Mouse (Mus musculus): ENCODE measurements around the gene Arl13b. TPM values are rescaled to one million over a fixed set of nuclear protein-coding genes. Genes with fewer than 3 reads are reported as not detected.

The Arl13b gene
- 18.3 and 19.6 TPM in 2 replicates for polyA plus RNA-seq (2016; fragmentation: Nextera tagmentation; extraction: Ambion mirVana)

DNA sequence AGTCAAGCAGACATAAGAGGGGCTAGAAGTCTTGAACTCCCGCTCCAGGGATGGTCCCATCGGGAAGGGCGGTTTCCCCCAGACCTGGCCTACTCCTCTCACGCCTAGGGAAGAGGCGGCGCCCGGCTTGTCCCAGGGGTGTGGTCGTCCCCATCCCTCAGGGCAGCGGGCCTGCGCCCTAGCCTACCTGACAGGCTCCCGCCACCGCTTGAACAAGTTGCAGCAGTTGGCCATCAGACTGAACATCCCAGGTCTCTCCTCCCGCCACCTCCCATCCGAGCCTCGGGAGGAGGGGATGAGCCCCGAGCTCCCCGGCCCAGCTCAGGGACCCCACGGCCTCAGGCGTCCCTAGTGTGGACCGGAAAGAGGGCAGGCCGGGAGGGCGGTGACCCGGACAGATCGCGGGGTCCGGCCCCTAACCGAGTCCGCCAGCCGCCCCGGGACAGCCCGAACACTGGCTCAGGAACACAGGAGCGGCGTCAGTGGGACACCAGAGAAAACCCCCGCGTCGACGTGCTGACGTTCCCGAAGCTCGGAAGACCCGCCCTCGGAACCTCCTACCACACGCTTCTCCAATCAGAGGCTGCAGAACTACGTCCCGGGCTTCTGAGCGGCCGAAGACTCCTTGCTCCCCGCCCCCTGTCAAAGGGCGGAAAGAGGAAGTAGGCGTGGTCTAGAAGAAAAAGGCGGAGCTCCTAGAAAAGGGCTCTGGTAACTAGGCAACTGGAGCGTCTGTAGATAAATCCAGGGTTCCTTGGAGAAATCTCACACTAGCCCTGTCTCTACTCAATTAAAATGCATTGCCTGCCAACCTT is at the start of gene Arl13b:
Gene Arl13b (minus strand): TSS at position 543 of the 815 bp plus-strand sequence.
- under 1% methylated on average over 52 of the region's 52 CpGs for WGBS
- Histone ChIP-seq H3K27me3 (replicated peaks; ENCODE audit: low read depth, poor library complexity, severe bottlenecking) (no peaks in the 10 kb centered on the region), H3K36me3 (replicated peaks) (no peaks in the 10 kb centered on the region), H3K27ac (replicated peaks) (peak within 1 kb of the TSS; percentile 89), H3K9me3 (no peaks in the 10 kb centered on the region), H3K4me1 (peaks cover 14% of the 10 kb centered on the region), H3K4me3 (peak within 1 kb of the TSS; percentile 94)
- peak; percentile 96 for DNase-seq (ENCODE audit: low spot score)

DNA sequence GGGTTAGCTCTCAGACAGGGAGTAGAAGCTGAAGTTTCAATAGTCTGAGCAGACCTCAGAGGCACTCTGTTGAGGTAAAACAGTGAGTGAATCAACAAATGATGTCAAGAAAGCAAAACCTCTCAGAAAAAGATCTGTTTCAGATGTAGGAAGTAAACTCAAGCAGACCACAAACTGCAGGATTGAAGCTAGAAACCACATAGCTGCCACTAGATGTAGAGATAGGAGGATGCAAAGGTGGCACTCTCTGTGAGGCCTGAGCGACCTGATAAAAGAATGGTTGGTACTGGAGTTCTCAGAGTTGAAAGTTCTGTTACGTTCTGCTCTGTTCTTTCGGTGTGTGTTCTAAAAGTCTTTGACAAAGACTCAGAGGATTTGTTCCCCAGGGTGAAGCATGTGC is 49.0 kb upstream of the Arl13b start:
- Histone ChIP-seq H3K9me3 (no peaks in the 10 kb centered on the region), H3K27me3 (replicated peaks; ENCODE audit: low read depth, poor library complexity, severe bottlenecking) (no peaks in the 10 kb centered on the region), H3K4me1 (no peaks in the 10 kb centered on the region), H3K4me3 (no peak overlapping the region), H3K27ac (replicated peaks) (no peak overlapping the region), H3K36me3 (replicated peaks) (no peaks in the 10 kb centered on the region)
- WGBS, result 92% methylated on average over 3 of the region's 3 CpGs
- DNase-seq (ENCODE audit: low spot score), result no peak

DNA sequence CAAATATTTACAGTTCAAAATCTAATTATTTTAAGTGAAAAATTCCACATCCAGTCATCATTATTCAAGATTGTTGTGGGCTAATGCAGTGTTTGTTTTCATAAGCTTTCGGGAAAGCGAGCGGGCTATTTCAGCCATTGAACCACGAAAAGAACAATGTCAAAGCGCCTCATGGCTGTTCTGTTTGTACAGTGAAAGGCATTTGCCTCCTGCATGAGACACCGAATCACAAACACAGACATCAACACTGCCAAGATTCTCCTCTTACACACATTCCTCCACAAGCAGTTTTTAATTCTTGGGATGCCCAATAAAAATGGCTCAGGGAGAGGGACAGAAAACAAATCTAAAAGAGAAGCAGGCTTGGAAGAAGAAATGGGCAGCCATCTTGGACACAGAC is 27.2 kb upstream of the Arl13b start:
- H3K27me3 ChIP-seq (replicated peaks; ENCODE audit: low read depth, poor library complexity, severe bottlenecking), result no peaks in the 10 kb centered on the region
- DNase-seq (ENCODE audit: low spot score), result no peak
- peaks cover 6% of the 10 kb centered on the region; the same call in 1 of the 2 replicates for H3K4me1 ChIP-seq
- no peak overlapping the region for H3K4me3 ChIP-seq
- no peaks in the 10 kb centered on the region for H3K36me3 ChIP-seq (replicated peaks)
- H3K27ac ChIP-seq (replicated peaks), result no peak overlapping the region
- no peaks in the 10 kb centered on the region; the same call in 1 of the 2 replicates for H3K9me3 ChIP-seq
- 77% methylated on average over 6 of the region's 6 CpGs for WGBS

DNA sequence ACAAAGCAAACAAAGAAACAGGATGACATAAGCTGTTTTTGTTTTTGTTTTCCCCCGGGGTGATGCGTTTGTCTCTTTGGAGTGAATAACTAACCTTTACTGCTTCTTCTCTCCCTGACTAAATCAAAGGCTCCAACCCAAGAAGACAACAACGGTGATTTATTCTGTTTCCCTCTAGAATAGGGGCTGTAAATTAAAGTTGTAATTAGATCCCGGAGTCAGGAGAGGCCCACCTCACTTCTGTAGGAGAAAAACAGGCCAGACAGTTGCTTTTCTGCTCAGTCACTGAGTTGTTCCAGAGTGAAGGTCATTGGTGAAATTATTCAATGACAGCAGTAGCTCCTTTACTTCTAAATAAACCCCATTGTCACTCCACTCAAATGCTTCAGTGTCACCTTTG is 26.3 kb upstream of the Arl13b start:
- WGBS, result 67% methylated on average over 4 of the region's 4 CpGs
- Histone ChIP-seq H3K9me3 (no peaks in the 10 kb centered on the region; the same call in 1 of the 2 replicates), H3K4me1 (peaks cover 6% of the 10 kb centered on the region; the same call in 1 of the 2 replicates), H3K36me3 (replicated peaks) (no peaks in the 10 kb centered on the region), H3K4me3 (no peak overlapping the region), H3K27me3 (replicated peaks; ENCODE audit: low read depth, poor library complexity, severe bottlenecking) (no peaks in the 10 kb centered on the region), H3K27ac (replicated peaks) (no peak overlapping the region)
- DNase-seq (ENCODE audit: low spot score), result no peak

DNA sequence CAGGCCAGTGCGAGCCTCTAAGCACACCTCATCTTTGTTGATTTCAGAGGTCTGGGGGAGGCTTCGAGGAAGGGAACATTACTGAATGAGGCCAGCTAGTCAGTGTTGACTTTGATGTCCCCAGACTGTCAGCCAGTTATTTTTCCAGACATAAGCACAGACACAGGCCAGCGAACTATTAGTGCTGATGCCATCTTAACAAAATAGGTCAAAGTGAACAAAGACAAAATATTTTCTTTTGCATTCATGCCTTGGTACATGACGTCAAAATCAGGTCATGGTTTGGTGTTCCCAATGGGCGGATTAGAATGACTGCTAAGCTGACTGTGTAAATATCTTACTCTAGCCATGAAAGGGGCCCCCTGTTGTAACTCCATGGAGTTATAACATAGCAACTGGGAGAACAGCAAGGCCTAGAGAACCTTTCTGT is 25.9 kb upstream of the Arl13b start:
- Histone ChIP-seq H3K4me1 (peaks cover 6% of the 10 kb centered on the region; the same call in 1 of the 2 replicates), H3K36me3 (replicated peaks) (no peaks in the 10 kb centered on the region), H3K27me3 (replicated peaks; ENCODE audit: low read depth, poor library complexity, severe bottlenecking) (no peaks in the 10 kb centered on the region), H3K9me3 (no peaks in the 10 kb centered on the region; the same call in 1 of the 2 replicates), H3K27ac (replicated peaks) (no peak overlapping the region), H3K4me3 (no peak overlapping the region)
- DNase-seq (ENCODE audit: low spot score), result no peak
- WGBS, result 72% methylated on average over 5 of the region's 5 CpGs

DNA sequence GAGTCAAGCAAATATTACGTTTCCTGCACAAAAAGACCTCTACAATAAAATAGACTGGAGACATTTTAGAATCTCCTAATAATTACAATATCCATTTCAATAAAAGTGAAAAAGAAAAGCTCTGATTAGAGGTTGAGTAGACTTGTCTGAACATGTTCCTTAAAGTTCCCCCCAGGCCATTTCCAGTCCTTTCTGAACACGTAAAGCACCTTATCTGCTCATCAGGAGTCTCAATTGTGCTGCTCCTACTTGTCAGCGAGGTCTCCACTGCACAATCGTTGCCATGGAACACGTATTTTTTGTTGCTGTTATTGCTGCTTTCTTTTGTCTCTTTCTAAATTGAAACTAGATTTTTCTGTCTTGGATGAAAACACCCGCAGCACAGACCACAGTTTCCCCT is 14.6 kb upstream of the Arl13b start:
- WGBS, result 71% methylated on average over 6 of the region's 6 CpGs
- no peak for DNase-seq (ENCODE audit: low spot score)

DNA sequence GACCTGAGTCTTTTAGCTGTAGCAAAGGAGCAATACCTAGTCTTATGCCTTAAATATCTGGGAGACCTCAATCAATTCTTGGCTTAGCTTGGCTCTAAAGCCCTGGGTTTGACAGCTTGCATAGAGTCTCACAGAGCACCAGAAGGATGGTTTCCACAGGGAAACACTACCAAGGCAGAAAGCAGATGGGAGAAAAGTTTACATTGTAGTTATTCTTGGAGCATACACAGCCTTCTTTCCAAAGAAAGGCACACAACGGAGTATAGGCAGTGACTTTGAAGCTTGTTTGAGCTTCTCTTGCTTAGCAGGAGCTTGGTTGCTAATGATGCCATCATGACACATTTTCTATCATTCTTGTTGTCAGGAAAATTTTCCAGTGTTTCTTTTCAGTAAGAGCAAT is 13.3 kb upstream of the Arl13b start:
- H3K4me3 ChIP-seq, result no peak overlapping the region
- 0 out of 2 replicates have a peak, but pooled peaks cover 5% of the 10 kb centered on the region for H3K4me1 ChIP-seq
- no peak overlapping the region for H3K27ac ChIP-seq (replicated peaks)
- no peaks in the 10 kb centered on the region for H3K36me3 ChIP-seq (replicated peaks)
- no peaks in the 10 kb centered on the region for H3K9me3 ChIP-seq
- 97% methylated on average over 1 of the region's 1 CpGs for WGBS
- H3K27me3 ChIP-seq (replicated peaks; ENCODE audit: low read depth, poor library complexity, severe bottlenecking), result no peaks in the 10 kb centered on the region
- no peak for DNase-seq (ENCODE audit: low spot score)

More for the DNA sequence above, 14.6 kb upstream of the Arl13b start:
- Histone ChIP-seq H3K9me3 (no peaks in the 10 kb centered on the region), H3K27ac (replicated peaks) (no peak overlapping the region), H3K4me1 (no peaks in the 10 kb centered on the region), H3K27me3 (replicated peaks; ENCODE audit: low read depth, poor library complexity, severe bottlenecking) (no peaks in the 10 kb centered on the region), H3K4me3 (no peak overlapping the region), H3K36me3 (replicated peaks) (no peaks in the 10 kb centered on the region)

DNA sequence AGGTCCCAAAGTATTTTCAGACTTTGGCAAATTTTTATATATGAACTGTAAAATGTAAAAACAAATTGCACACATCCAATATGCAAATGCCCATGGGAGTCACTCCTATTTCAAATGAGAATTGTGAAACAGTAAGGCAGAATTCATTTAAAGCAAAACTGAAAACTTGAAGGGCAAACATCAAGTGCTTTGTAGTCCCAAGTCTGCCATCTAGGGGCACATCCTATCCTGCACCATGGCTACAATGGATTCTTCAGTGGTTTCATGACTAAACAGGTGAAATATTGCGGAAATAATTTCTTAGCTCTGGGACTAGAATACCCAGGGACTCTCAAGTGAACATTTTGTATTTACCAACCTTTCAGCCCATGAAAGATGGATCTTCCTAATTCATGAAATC is 11.2 kb upstream of the Arl13b start:
- DNase-seq (ENCODE audit: low spot score), result no peak
- H3K36me3 ChIP-seq (replicated peaks), result no peaks in the 10 kb centered on the region
- H3K27ac ChIP-seq (replicated peaks), result no peak overlapping the region
- H3K4me3 ChIP-seq, result no peak overlapping the region
- WGBS, result 92% methylated on average over 1 of the region's 1 CpGs
- H3K27me3 ChIP-seq (replicated peaks; ENCODE audit: low read depth, poor library complexity, severe bottlenecking), result no peaks in the 10 kb centered on the region
- peaks cover 13% of the 10 kb centered on the region for H3K4me1 ChIP-seq
- H3K9me3 ChIP-seq, result no peaks in the 10 kb centered on the region

DNA sequence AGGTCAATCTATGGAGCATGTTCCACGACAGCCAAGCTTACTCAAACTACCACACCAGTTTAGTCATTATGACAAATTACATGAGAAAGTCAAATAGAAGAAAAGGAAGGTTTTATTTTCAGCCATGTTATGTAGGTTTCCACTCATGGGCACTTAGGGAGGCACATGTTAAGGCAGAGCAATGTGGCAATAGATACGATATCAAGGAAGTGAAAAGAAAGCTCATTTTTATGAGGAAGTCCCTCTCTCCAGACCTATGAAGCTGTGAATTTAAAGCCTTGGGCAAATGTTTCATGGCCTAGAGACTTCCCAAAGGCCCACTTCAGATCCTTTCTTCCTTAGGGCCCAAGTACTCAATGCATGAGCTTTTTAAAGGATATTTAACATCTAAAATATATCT is 10.7 kb upstream of the Arl13b start:
- WGBS, result 91% methylated on average over 2 of the region's 2 CpGs
- Histone ChIP-seq H3K9me3 (no peaks in the 10 kb centered on the region), H3K27ac (replicated peaks) (no peak overlapping the region), H3K4me1 (peaks cover 13% of the 10 kb centered on the region), H3K36me3 (replicated peaks) (no peaks in the 10 kb centered on the region), H3K4me3 (no peak overlapping the region), H3K27me3 (replicated peaks; ENCODE audit: low read depth, poor library complexity, severe bottlenecking) (no peaks in the 10 kb centered on the region)
- no peak for DNase-seq (ENCODE audit: low spot score)

DNA sequence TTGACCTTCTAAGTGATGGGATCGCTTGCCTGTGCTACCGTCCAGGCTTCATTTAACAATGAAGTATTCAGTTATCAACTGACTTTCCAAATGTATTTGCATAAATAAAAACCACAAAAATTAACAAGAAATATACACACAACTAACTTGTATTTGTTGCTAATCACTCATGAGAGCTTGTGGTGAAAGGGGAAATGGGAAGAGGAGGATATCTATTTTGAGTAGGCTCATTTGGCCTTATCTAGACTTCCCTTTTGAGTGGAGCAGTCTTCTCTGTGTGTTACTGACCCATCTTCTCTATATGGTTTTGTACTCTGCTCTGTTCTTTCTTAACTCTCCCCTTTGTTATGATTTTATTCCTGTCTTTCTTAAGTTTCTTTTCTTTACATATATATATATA is 9.4 kb upstream of the Arl13b start:
- Histone ChIP-seq H3K27me3 (replicated peaks; ENCODE audit: low read depth, poor library complexity, severe bottlenecking) (no peaks in the 10 kb centered on the region), H3K4me1 (peaks cover 13% of the 10 kb centered on the region), H3K4me3 (no peak overlapping the region), H3K9me3 (no peaks in the 10 kb centered on the region), H3K27ac (replicated peaks) (no peak overlapping the region), H3K36me3 (replicated peaks) (no peaks in the 10 kb centered on the region)
- WGBS, result 82% methylated on average over 2 of the region's 2 CpGs
- DNase-seq (ENCODE audit: low spot score), result no peak

DNA sequence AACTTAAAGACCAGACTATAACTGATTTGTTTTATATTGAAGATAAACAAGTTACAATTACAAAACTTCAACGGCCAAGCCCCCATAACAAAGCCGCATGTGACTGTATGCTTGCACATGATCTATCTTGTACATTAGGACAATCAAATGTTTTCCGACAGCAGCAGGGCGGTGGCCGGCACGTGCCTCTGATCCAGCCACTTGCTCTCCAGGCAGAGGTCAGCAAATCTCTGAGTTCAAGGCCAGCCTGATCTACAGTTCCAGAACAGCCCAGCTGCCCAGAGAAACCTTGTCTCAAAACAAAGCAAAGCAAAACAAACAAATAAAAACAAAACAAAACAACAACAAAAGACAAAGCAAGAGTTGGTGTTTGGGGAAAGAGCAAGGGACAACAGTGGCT is 8.5 kb upstream of the Arl13b start:
- DNase-seq (ENCODE audit: low spot score), result no peak
- Histone ChIP-seq H3K27me3 (replicated peaks; ENCODE audit: low read depth, poor library complexity, severe bottlenecking) (no peaks in the 10 kb centered on the region), H3K4me3 (peak overlapping the region; percentile 69; the same call in 1 of the 2 replicates), H3K9me3 (no peaks in the 10 kb centered on the region), H3K27ac (replicated peaks) (no peak overlapping the region), H3K36me3 (replicated peaks) (no peaks in the 10 kb centered on the region), H3K4me1 (peaks cover 13% of the 10 kb centered on the region)
- 81% methylated on average over 6 of the region's 6 CpGs for WGBS

DNA sequence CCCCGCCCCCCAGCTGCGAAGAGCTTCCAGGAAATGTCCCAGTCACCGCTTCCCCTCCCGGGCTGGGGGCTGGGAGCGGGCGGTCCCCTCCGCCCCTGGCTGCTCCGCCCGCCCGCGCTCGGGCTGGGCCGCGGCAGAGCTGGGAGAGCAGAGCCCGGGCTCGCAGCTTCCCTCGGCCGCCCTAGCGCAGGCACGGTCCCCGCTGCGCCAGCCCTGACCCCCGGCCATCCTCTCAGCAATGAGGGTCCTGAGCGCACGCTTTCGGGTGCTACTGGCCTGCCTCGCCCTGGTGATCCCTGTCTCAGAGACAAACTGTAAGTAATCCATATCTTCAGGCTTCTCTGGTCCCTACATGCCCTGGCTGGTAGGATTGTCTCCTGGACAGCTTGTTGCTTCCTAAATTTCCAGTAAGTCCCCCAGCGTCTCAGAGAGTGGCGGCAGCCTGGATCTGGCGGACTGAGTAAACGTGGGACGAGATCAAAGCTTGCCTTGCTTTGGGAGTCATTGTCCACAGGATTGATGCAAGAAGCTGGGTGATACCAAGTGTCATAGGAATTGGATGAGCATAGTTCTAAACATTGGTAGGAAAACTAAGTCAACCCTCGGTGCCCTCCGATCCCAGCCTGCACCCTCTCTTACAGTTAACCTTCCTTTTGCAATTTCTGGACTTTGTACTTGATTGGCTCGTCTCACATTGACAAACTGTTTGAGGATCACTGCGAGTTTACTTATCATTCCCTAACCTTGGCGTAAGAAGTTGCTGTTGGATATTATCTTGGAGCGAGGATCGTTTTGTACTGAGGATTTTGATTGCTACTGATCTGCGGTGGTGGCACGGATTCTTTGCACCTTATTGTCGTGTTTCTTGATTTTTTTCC is 7.6 kb upstream of the Arl13b start, which contains the start of gene Pros1:
Gene Pros1 (plus strand): TSS at position 117 of the 878 bp plus-strand sequence.
- peak; percentile 78 for DNase-seq (ENCODE audit: low spot score)
- peak within 1 kb of the TSS; percentile 91 for H3K27ac ChIP-seq (replicated peaks)
- WGBS, result 5% methylated on average over 42 of the region's 42 CpGs

More for the DNA sequence above, 7.6 kb upstream of the Arl13b start, which contains the start of gene Pros1:
- Histone ChIP-seq H3K4me1 (peaks cover 13% of the 10 kb centered on the region), H3K4me3 (peak within 1 kb of the TSS; percentile 69), H3K36me3 (replicated peaks) (no peaks in the 10 kb centered on the region), H3K27me3 (replicated peaks; ENCODE audit: low read depth, poor library complexity, severe bottlenecking) (no peaks in the 10 kb centered on the region), H3K9me3 (no peaks in the 10 kb centered on the region)
